Mouse (Mus musculus): ENCODE data around the gene Map2k5. TPM values are rescaled to one million over a fixed set of nuclear protein-coding genes. Genes with fewer than 3 reads are reported as not detected.

Gene Map2k5
- polyA plus RNA-seq, 1 experiment, result 41.2 TPM

- DNase-seq (ENCODE audit: low read depth), result no peak
- TF ChIP-seq POLR2A (IDR thresholded peaks at IDR 0.05; ENCODE audit: borderline replicate concordance, extremely low read depth, insufficient read depth, insufficient read length, poor library complexity, severe bottlenecking) (no peak), CTCF (IDR thresholded peaks at IDR 0.05; ENCODE audit: borderline replicate concordance, extremely low read depth, insufficient read depth, insufficient read length) (no peak)
Observed at GRCm38 (mm10) chr9:63373315-63373714, 4.4 kb downstream of the Map2k5 start.

GRCm38 (mm10) chr9:63372541-63372940 is 5.2 kb downstream of the Map2k5 start:
- no peak for TF ChIP-seq CTCF (IDR thresholded peaks at IDR 0.05; ENCODE audit: borderline replicate concordance, extremely low read depth, insufficient read depth, insufficient read length)
- no peak for TF ChIP-seq POLR2A (IDR thresholded peaks at IDR 0.05; ENCODE audit: borderline replicate concordance, extremely low read depth, insufficient read depth, insufficient read length, poor library complexity, severe bottlenecking)
- peak; percentile 39 for DNase-seq (ENCODE audit: low read depth)

GRCm38 (mm10) chr9:63360410-63360809 is 17.3 kb downstream of the Map2k5 start:
- TF ChIP-seq CTCF (IDR thresholded peaks at IDR 0.05; ENCODE audit: borderline replicate concordance, extremely low read depth, insufficient read depth, insufficient read length) (peak; percentile 32; the same call in 1 of the 2 replicates), POLR2A (IDR thresholded peaks at IDR 0.05; ENCODE audit: borderline replicate concordance, extremely low read depth, insufficient read depth, insufficient read length, poor library complexity, severe bottlenecking) (no peak)
- no peak for DNase-seq (ENCODE audit: low read depth)

- DNase-seq (ENCODE audit: low read depth), result no peak
- TF ChIP-seq POLR2A (IDR thresholded peaks at IDR 0.05; ENCODE audit: borderline replicate concordance, extremely low read depth, insufficient read depth, insufficient read length, poor library complexity, severe bottlenecking) (no peak), CTCF (IDR thresholded peaks at IDR 0.05; ENCODE audit: borderline replicate concordance, extremely low read depth, insufficient read depth, insufficient read length) (no peak)
Observed at GRCm38 (mm10) chr9:63359016-63359415, 18.7 kb downstream of the Map2k5 start.

- no peak for DNase-seq (ENCODE audit: low read depth)
Observed at GRCm38 (mm10) chr9:63356721-63357120, 21.0 kb downstream of the Map2k5 start.

GRCm38 (mm10) chr9:63356278-63356677 is 21.4 kb downstream of the Map2k5 start:
- no peak for DNase-seq (ENCODE audit: low read depth)
- TF ChIP-seq CTCF (IDR thresholded peaks at IDR 0.05; ENCODE audit: borderline replicate concordance, extremely low read depth, insufficient read depth, insufficient read length) (no peak), POLR2A (IDR thresholded peaks at IDR 0.05; ENCODE audit: borderline replicate concordance, extremely low read depth, insufficient read depth, insufficient read length, poor library complexity, severe bottlenecking) (no peak)

More at GRCm38 (mm10) chr9:63356721-63357120, 21.0 kb downstream of the Map2k5 start:
- TF ChIP-seq POLR2A (IDR thresholded peaks at IDR 0.05; ENCODE audit: borderline replicate concordance, extremely low read depth, insufficient read depth, insufficient read length, poor library complexity, severe bottlenecking) (no peak), CTCF (IDR thresholded peaks at IDR 0.05; ENCODE audit: borderline replicate concordance, extremely low read depth, insufficient read depth, insufficient read length) (no peak)

GRCm38 (mm10) chr9:63354168-63354567 is 23.5 kb downstream of the Map2k5 start:
- TF ChIP-seq POLR2A (IDR thresholded peaks at IDR 0.05; ENCODE audit: borderline replicate concordance, extremely low read depth, insufficient read depth, insufficient read length, poor library complexity, severe bottlenecking) (no peak), CTCF (IDR thresholded peaks at IDR 0.05; ENCODE audit: borderline replicate concordance, extremely low read depth, insufficient read depth, insufficient read length) (no peak)
- DNase-seq (ENCODE audit: low read depth), result no peak

- DNase-seq (ENCODE audit: low read depth), result no peak
- TF ChIP-seq CTCF (IDR thresholded peaks at IDR 0.05; ENCODE audit: borderline replicate concordance, extremely low read depth, insufficient read depth, insufficient read length), result no peak
Observed at GRCm38 (mm10) chr9:63350030-63350429, 27.7 kb downstream of the Map2k5 start.

- no peak for DNase-seq (ENCODE audit: low read depth)
- no peak for TF ChIP-seq CTCF (IDR thresholded peaks at IDR 0.05; ENCODE audit: borderline replicate concordance, extremely low read depth, insufficient read depth, insufficient read length)
- no peak for TF ChIP-seq POLR2A (IDR thresholded peaks at IDR 0.05; ENCODE audit: borderline replicate concordance, extremely low read depth, insufficient read depth, insufficient read length, poor library complexity, severe bottlenecking)
Observed at GRCm38 (mm10) chr9:63349241-63349640, 28.5 kb downstream of the Map2k5 start.

- DNase-seq (ENCODE audit: low read depth), result no peak
- no peak for TF ChIP-seq CTCF (IDR thresholded peaks at IDR 0.05; ENCODE audit: borderline replicate concordance, extremely low read depth, insufficient read depth, insufficient read length)
- no peak for TF ChIP-seq POLR2A (IDR thresholded peaks at IDR 0.05; ENCODE audit: borderline replicate concordance, extremely low read depth, insufficient read depth, insufficient read length, poor library complexity, severe bottlenecking)
Observed at GRCm38 (mm10) chr9:63348146-63348545, 29.6 kb downstream of the Map2k5 start.

GRCm38 (mm10) chr9:63346029-63346428 is 31.7 kb downstream of the Map2k5 start:
- TF ChIP-seq CTCF (IDR thresholded peaks at IDR 0.05; ENCODE audit: borderline replicate concordance, extremely low read depth, insufficient read depth, insufficient read length) (no peak), POLR2A (IDR thresholded peaks at IDR 0.05; ENCODE audit: borderline replicate concordance, extremely low read depth, insufficient read depth, insufficient read length, poor library complexity, severe bottlenecking) (no peak)
- DNase-seq (ENCODE audit: low read depth), result no peak

GRCm38 (mm10) chr9:63341761-63342160 is 35.9 kb downstream of the Map2k5 start:
- DNase-seq (ENCODE audit: low read depth), result no peak
- TF ChIP-seq CTCF (IDR thresholded peaks at IDR 0.05; ENCODE audit: borderline replicate concordance, extremely low read depth, insufficient read depth, insufficient read length), result peak; percentile 22; the same call in 1 of the 2 replicates
- TF ChIP-seq POLR2A (IDR thresholded peaks at IDR 0.05; ENCODE audit: borderline replicate concordance, extremely low read depth, insufficient read depth, insufficient read length, poor library complexity, severe bottlenecking), result no peak

Data from brain, embryonic 14.5 days (tissue).